Mouse (Mus musculus): ENCODE data around the gene Vav2. TPM values are rescaled to one million over a fixed set of nuclear protein-coding genes. Genes with fewer than 3 reads are reported as not detected.
A peak's percentile ranks its signal among the peaks of the same experiment; 100 is the strongest.

Gene Vav2
- polyA plus RNA-seq, 1 experiment = 13.0 TPM

- H3K4me3 ChIP-seq (ENCODE audit: insufficient read depth, poor library complexity, severe bottlenecking) = no peak overlapping the region
- H3K79me2 ChIP-seq (ENCODE audit: control insufficient read depth, insufficient read depth) = peaks cover 34% of the 10 kb centered on the region
- H3K79me3 ChIP-seq (ENCODE audit: low read depth) = peaks cover 22% of the 10 kb centered on the region
- no peaks in the 10 kb centered on the region for H3K36me3 ChIP-seq (ENCODE audit: control insufficient read depth, insufficient read depth)
- H3K27me3 ChIP-seq (ENCODE audit: control insufficient read depth, insufficient read depth, insufficient read length) = no peaks in the 10 kb centered on the region
- TF ChIP-seq CTCF (IDR thresholded peaks at IDR 0.05; ENCODE audit: control insufficient read depth, insufficient read depth, insufficient read length) (peak; percentile 77), MAX (IDR thresholded peaks at IDR 0.05) (peak; percentile 62), FOSL1 (IDR thresholded peaks at IDR 0.05; ENCODE audit: insufficient read depth, low read length, poor library complexity, severe bottlenecking) (no peak)
- no peak overlapping the region for H3ac ChIP-seq (ENCODE audit: control insufficient read depth, insufficient read length, low read depth)
Measured at GRCm38 (mm10) chr2:27428071-27428470, 1.2 kb upstream of the Vav2 start.

- Histone ChIP-seq H3K36me3 (ENCODE audit: control insufficient read depth, insufficient read depth) (no peaks in the 10 kb centered on the region), H3K27me3 (ENCODE audit: control insufficient read depth, insufficient read depth, insufficient read length) (no peaks in the 10 kb centered on the region), H3K79me2 (ENCODE audit: control insufficient read depth, insufficient read depth) (peaks cover 50% of the 10 kb centered on the region), H3K79me3 (ENCODE audit: low read depth) (peaks cover 35% of the 10 kb centered on the region), H3K4me3 (ENCODE audit: insufficient read depth, poor library complexity, severe bottlenecking) (peak overlapping the region; percentile 75), H3ac (ENCODE audit: control insufficient read depth, insufficient read length, low read depth) (peak overlapping the region; percentile 83)
- TF ChIP-seq MAX (IDR thresholded peaks at IDR 0.05) (no peak), MYOG (IDR thresholded peaks at IDR 0.05; ENCODE audit: control insufficient read depth, extremely low read depth, insufficient read length) (no peak), FOSL1 (IDR thresholded peaks at IDR 0.05; ENCODE audit: insufficient read depth, low read length, poor library complexity, severe bottlenecking) (no peak), CTCF (IDR thresholded peaks at IDR 0.05; ENCODE audit: control insufficient read depth, insufficient read depth, insufficient read length) (no peak), USF1 (IDR thresholded peaks at IDR 0.05; ENCODE audit: low read depth) (no peak), MYOD1 (IDR thresholded peaks at IDR 0.05; ENCODE audit: control insufficient read depth, insufficient read length, low read depth) (no peak), CEBPB (IDR thresholded peaks at IDR 0.05; ENCODE audit: low read depth) (no peak)
Measured at GRCm38 (mm10) chr2:27426406-27426854, 403 bp downstream of the Vav2 start.

- H3K79me3 ChIP-seq (ENCODE audit: low read depth) = peaks cover 37% of the 10 kb centered on the region
- no peaks in the 10 kb centered on the region for H3K27me3 ChIP-seq (ENCODE audit: control insufficient read depth, insufficient read depth, insufficient read length)
- peak overlapping the region; percentile 75 for H3K4me3 ChIP-seq (ENCODE audit: insufficient read depth, poor library complexity, severe bottlenecking)
- TF ChIP-seq MAX (IDR thresholded peaks at IDR 0.05) = no peak
- no peak for TF ChIP-seq MYOG (IDR thresholded peaks at IDR 0.05; ENCODE audit: control insufficient read depth, extremely low read depth, insufficient read length)
- no peak for TF ChIP-seq CTCF (IDR thresholded peaks at IDR 0.05; ENCODE audit: control insufficient read depth, insufficient read depth, insufficient read length)
- no peak for TF ChIP-seq MYOD1 (IDR thresholded peaks at IDR 0.05; ENCODE audit: control insufficient read depth, insufficient read length, low read depth)
- no peak for TF ChIP-seq FOSL1 (IDR thresholded peaks at IDR 0.05; ENCODE audit: insufficient read depth, low read length, poor library complexity, severe bottlenecking)
- TF ChIP-seq USF1 (IDR thresholded peaks at IDR 0.05; ENCODE audit: low read depth) = no peak
- TF ChIP-seq CEBPB (IDR thresholded peaks at IDR 0.05; ENCODE audit: low read depth) = no peak
- no peaks in the 10 kb centered on the region for H3K36me3 ChIP-seq (ENCODE audit: control insufficient read depth, insufficient read depth)
- peak overlapping the region; percentile 83 for H3ac ChIP-seq (ENCODE audit: control insufficient read depth, insufficient read length, low read depth)
- peaks cover 56% of the 10 kb centered on the region for H3K79me2 ChIP-seq (ENCODE audit: control insufficient read depth, insufficient read depth)
Measured at GRCm38 (mm10) chr2:27425751-27426405, 955 bp downstream of the Vav2 start.

- peaks cover 43% of the 10 kb centered on the region for H3K79me3 ChIP-seq (ENCODE audit: low read depth)
- no peaks in the 10 kb centered on the region for H3K36me3 ChIP-seq (ENCODE audit: control insufficient read depth, insufficient read depth)
- H3ac ChIP-seq (ENCODE audit: control insufficient read depth, insufficient read length, low read depth) = peak overlapping the region; percentile 83
- H3K79me2 ChIP-seq (ENCODE audit: control insufficient read depth, insufficient read depth) = peaks cover 63% of the 10 kb centered on the region
- no peaks in the 10 kb centered on the region for H3K27me3 ChIP-seq (ENCODE audit: control insufficient read depth, insufficient read depth, insufficient read length)
- TF ChIP-seq MYOG (IDR thresholded peaks at IDR 0.05; ENCODE audit: control insufficient read depth, extremely low read depth, insufficient read length) (no peak), MAX (IDR thresholded peaks at IDR 0.05) (no peak), CTCF (IDR thresholded peaks at IDR 0.05; ENCODE audit: control insufficient read depth, insufficient read depth, insufficient read length) (no peak), CEBPB (IDR thresholded peaks at IDR 0.05; ENCODE audit: low read depth) (no peak), MYOD1 (IDR thresholded peaks at IDR 0.05; ENCODE audit: control insufficient read depth, insufficient read length, low read depth) (no peak), USF1 (IDR thresholded peaks at IDR 0.05; ENCODE audit: low read depth) (no peak), FOSL1 (IDR thresholded peaks at IDR 0.05; ENCODE audit: insufficient read depth, low read length, poor library complexity, severe bottlenecking) (no peak)
- peak overlapping the region; percentile 75 for H3K4me3 ChIP-seq (ENCODE audit: insufficient read depth, poor library complexity, severe bottlenecking)
Measured at GRCm38 (mm10) chr2:27425161-27425611, 1.6 kb downstream of the Vav2 start.

- peaks cover 55% of the 10 kb centered on the region for H3K79me3 ChIP-seq (ENCODE audit: low read depth)
- H3K79me2 ChIP-seq (ENCODE audit: control insufficient read depth, insufficient read depth) = peaks cover 78% of the 10 kb centered on the region
- no peak overlapping the region for H3K4me3 ChIP-seq (ENCODE audit: insufficient read depth, poor library complexity, severe bottlenecking)
- H3ac ChIP-seq (ENCODE audit: control insufficient read depth, insufficient read length, low read depth) = no peak overlapping the region
- no peaks in the 10 kb centered on the region for H3K36me3 ChIP-seq (ENCODE audit: control insufficient read depth, insufficient read depth)
- no peaks in the 10 kb centered on the region for H3K27me3 ChIP-seq (ENCODE audit: control insufficient read depth, insufficient read depth, insufficient read length)
- TF ChIP-seq USF1 (IDR thresholded peaks at IDR 0.05; ENCODE audit: low read depth) = no peak
- TF ChIP-seq MAX (IDR thresholded peaks at IDR 0.05) = no peak
- no peak for TF ChIP-seq MYOD1 (IDR thresholded peaks at IDR 0.05; ENCODE audit: control insufficient read depth, insufficient read length, low read depth)
- TF ChIP-seq CTCF (IDR thresholded peaks at IDR 0.05; ENCODE audit: control insufficient read depth, insufficient read depth, insufficient read length) = no peak
- TF ChIP-seq MYOG (IDR thresholded peaks at IDR 0.05; ENCODE audit: control insufficient read depth, extremely low read depth, insufficient read length) = no peak
- TF ChIP-seq CEBPB (IDR thresholded peaks at IDR 0.05; ENCODE audit: low read depth) = no peak
- no peak for TF ChIP-seq FOSL1 (IDR thresholded peaks at IDR 0.05; ENCODE audit: insufficient read depth, low read length, poor library complexity, severe bottlenecking)
Measured at GRCm38 (mm10) chr2:27423596-27423995, 3.2 kb downstream of the Vav2 start.
